Mouse (Mus musculus): Measurements from ENCODE around the gene Klf14. TPM values are rescaled to one million over a fixed set of nuclear protein-coding genes. Genes with fewer than 3 reads are reported as not detected.

Gene Klf14
- 0.04 TPM in 1 of 2 replicates, not detected in the other for polyA plus RNA-seq (2012; rRNA removed)

GRCm38 (mm10) chr6:30958736-30959540 lies at the start of gene Klf14:
Klf14 (minus strand) TSS chr6:30959078.
- DNase-seq (ENCODE audit: low spot score), result peak; percentile 34

- no peak for DNase-seq (ENCODE audit: low spot score)
Measured at GRCm38 (mm10) chr6:31006111-31006600, 47.3 kb upstream of the Klf14 start.

GRCm38 (mm10) chr6:30986393-30986792 lies 27.5 kb upstream of the Klf14 start:
- no peak for DNase-seq (ENCODE audit: low spot score)

- no peak for DNase-seq (ENCODE audit: low spot score)
Measured at GRCm38 (mm10) chr6:30983021-30983420, 24.1 kb upstream of the Klf14 start.

- DNase-seq (ENCODE audit: low spot score), result no peak
Measured at GRCm38 (mm10) chr6:30982372-30982980, 23.6 kb upstream of the Klf14 start.

- no peak for DNase-seq (ENCODE audit: low spot score)
Measured at GRCm38 (mm10) chr6:30981351-30981750, 22.5 kb upstream of the Klf14 start.

- DNase-seq (ENCODE audit: low spot score), result no peak
Measured at GRCm38 (mm10) chr6:30978615-30979014, 19.7 kb upstream of the Klf14 start.

- no peak for DNase-seq (ENCODE audit: low spot score)
Measured at GRCm38 (mm10) chr6:30972121-30972520, 13.2 kb upstream of the Klf14 start.

GRCm38 (mm10) chr6:30957784-30958735 lies 818 bp downstream of the Klf14 start:
- DNase-seq (ENCODE audit: low spot score), result peak; percentile 22

GRCm38 (mm10) chr6:30939264-30939663 lies 19.6 kb downstream of the Klf14 start:
- DNase-seq (ENCODE audit: low spot score), result no peak

GRCm38 (mm10) chr6:30922821-30923220 lies 36.1 kb downstream of the Klf14 start:
- no peak for DNase-seq (ENCODE audit: low spot score)

GRCm38 (mm10) chr6:30921826-30922225 lies 37.1 kb downstream of the Klf14 start:
- no peak for DNase-seq (ENCODE audit: low spot score)

GRCm38 (mm10) chr6:30920834-30921675 lies 37.8 kb downstream of the Klf14 start:
- no peak for DNase-seq (ENCODE audit: low spot score)

- no peak for DNase-seq (ENCODE audit: low spot score)
Measured at GRCm38 (mm10) chr6:30915473-30915872, 43.4 kb downstream of the Klf14 start, which contains the start of gene Tsga13. Tsga13 (minus strand) TSS chr6:30915573.

- no peak for DNase-seq (ENCODE audit: low spot score)
Measured at GRCm38 (mm10) chr6:30907970-30908369, 50.9 kb downstream of the Klf14 start.

Other genes with a start within 250 kb of the Klf14 start
- 4.7 and 5.1 TPM in 2 replicates for gene Mest, start 235.5 kb downstream of the Klf14 start, polyA plus RNA-seq (2012; rRNA removed)
- 47.8 and 48.3 TPM in 2 replicates for gene Copg2, start 62.3 kb downstream of the Klf14 start, polyA plus RNA-seq (2012; rRNA removed)
- 0.13 TPM in 1 of 2 replicates, not detected in the other for gene Tsga13, start 43.5 kb downstream of the Klf14 start, polyA plus RNA-seq (2012; rRNA removed)

Measured in urinary bladder, adult 2 months (tissue).